ENCODE assay signal across 26 mouse cellular contexts in the genomic region with DNA sequence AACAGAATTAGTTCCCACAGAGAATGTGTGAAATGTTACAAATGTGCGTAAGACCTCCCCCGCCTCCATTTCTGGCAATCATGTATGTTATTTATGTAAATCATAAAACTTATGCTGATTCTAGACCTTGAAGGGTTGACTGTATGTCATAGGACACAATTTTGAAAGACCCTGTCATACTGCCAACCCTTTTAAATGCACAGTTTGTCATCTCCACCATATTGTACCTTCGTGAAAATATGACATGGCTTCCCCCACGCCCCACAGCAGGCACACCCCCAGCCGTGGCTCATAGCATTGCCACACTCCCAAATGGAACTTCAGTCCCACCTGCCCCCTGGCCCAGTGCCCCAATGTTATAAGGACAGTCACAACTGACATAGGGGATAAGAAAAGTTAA.
"Had no signal": no experiment of that assay in that cellular context is flagged by ENCODE, and none has a peak within 500 bp of the region (broad histone marks: within the 10 kb centered on the region; RNA-seq: fewer than 3 reads in every experiment).

No protein-coding gene starts in this region.

- ATAC-seq: hindbrain, embryonic 16.5 days; inflammation-experienced regulatory T-cells, adult 6 months; intestine, embryonic 15.5 days; intestine, postnatal 0 days had no signal

- H3K4me3 ChIP-seq: gastrocnemius, adult 2 months; heart, embryonic 10.5 days; heart, embryonic 12.5 days; hindbrain, embryonic 10.5 days; hindbrain, embryonic 12.5 days; intestine, embryonic 15.5 days; layer of hippocampus, adult 2 months; limb, embryonic 10.5 days; limb, embryonic 12.5 days; liver, embryonic 13.5 days had no signal

- H3K4me2 ChIP-seq: heart, embryonic 12.5 days; hindbrain, embryonic 12.5 days; hindbrain, embryonic 14.5 days; intestine, embryonic 15.5 days; limb, embryonic 12.5 days; liver, embryonic 11.5 days; liver, embryonic 13.5 days had no signal

- H3K4me1 ChIP-seq: heart, embryonic 10.5 days; heart, embryonic 12.5 days; hindbrain, embryonic 10.5 days; hindbrain, embryonic 12.5 days; intestine, embryonic 15.5 days; limb, embryonic 10.5 days; limb, embryonic 12.5 days; liver, embryonic 13.5 days had no signal

- H3K9me3 ChIP-seq: heart, embryonic 10.5 days; heart, embryonic 12.5 days; hindbrain, embryonic 10.5 days; hindbrain, embryonic 12.5 days; intestine, embryonic 15.5 days; limb, embryonic 10.5 days; limb, embryonic 12.5 days; liver, embryonic 13.5 days had no signal

- H3K36me3 ChIP-seq: heart, embryonic 10.5 days; heart, embryonic 12.5 days; hindbrain, embryonic 10.5 days; hindbrain, embryonic 12.5 days; intestine, embryonic 15.5 days; limb, embryonic 10.5 days; limb, embryonic 12.5 days; liver, embryonic 13.5 days had no signal

- H3K27me3 ChIP-seq: heart, embryonic 12.5 days; hindbrain, embryonic 12.5 days; intestine, embryonic 15.5 days; limb, embryonic 12.5 days; liver, embryonic 13.5 days had no signal

- H3K9ac ChIP-seq: heart, embryonic 12.5 days; hindbrain, embryonic 12.5 days; hindbrain, embryonic 14.5 days; intestine, embryonic 15.5 days; limb, embryonic 12.5 days; liver, embryonic 13.5 days had no signal

- H3K27ac ChIP-seq: gastrocnemius, adult 2 months; heart, embryonic 10.5 days; hindbrain, embryonic 10.5 days; hindbrain, embryonic 12.5 days; hindbrain, embryonic 14.5 days; intestine, embryonic 15.5 days; layer of hippocampus, adult 2 months; limb, embryonic 10.5 days; limb, embryonic 12.5 days; liver, embryonic 13.5 days had no signal

- DNase-seq: gastrocnemius, adult 2 months; gastrocnemius, postnatal 10 days; gastrocnemius, postnatal 25 days; heart, adult 18-20 months; heart, postnatal 10 days; heart, postnatal 4 days; kidney, adult 18-20 months; kidney, adult 8-10 months; kidney, postnatal 10 days; kidney, postnatal 25 days; kidney, postnatal 4 days; liver; liver, embryonic 13.5 days had no signal
